Mouse (Mus musculus) 3T3-L1 (cell line): ENCODE results near the gene Cacna1s.

Experiments used
- DNase-seq: peaks from one replicate; pipeline ENCODE4 v3.0.0-alpha.2; 2015; ENCODE audit warnings: low read depth, low spot score

Gene Cacna1s

GRCm38 (mm10) chr1:136052547-136052946 is at the start of gene Cacna1s:
Gene Cacna1s (plus strand): TSS chr1:136052750.
- no peak for DNase-seq

- DNase-seq: no peak
Observed at GRCm38 (mm10) chr1:136006292-136006748, 46.2 kb upstream of the Cacna1s start, which contains the start of gene Igfn1. Gene Igfn1 (minus strand): TSS chr1:136006342.

- DNase-seq: peak; percentile 77
Observed at GRCm38 (mm10) chr1:136007211-136008158, 45.1 kb upstream of the Cacna1s start, which contains the start of gene Tmem9. Gene Tmem9 (plus strand): TSS chr1:136008150.

- no peak for DNase-seq
Observed at GRCm38 (mm10) chr1:136008159-136008533, 44.4 kb upstream of the Cacna1s start.

- peak; percentile 56 for DNase-seq
Observed at GRCm38 (mm10) chr1:136010247-136010646, 42.3 kb upstream of the Cacna1s start.

- peak; percentile 11 for DNase-seq
Observed at GRCm38 (mm10) chr1:136013513-136013912, 39.0 kb upstream of the Cacna1s start.

- no peak for DNase-seq
Observed at GRCm38 (mm10) chr1:136014796-136015502, 37.6 kb upstream of the Cacna1s start.

GRCm38 (mm10) chr1:136017307-136017706 is 35.2 kb upstream of the Cacna1s start:
- peak; percentile 53 for DNase-seq

GRCm38 (mm10) chr1:136017907-136018313 is 34.6 kb upstream of the Cacna1s start:
- DNase-seq: peak; percentile 98

GRCm38 (mm10) chr1:136018390-136019189 is 34.0 kb upstream of the Cacna1s start:
- DNase-seq: peak; percentile 14

- DNase-seq: no peak
Observed at GRCm38 (mm10) chr1:136030201-136030600, 22.3 kb upstream of the Cacna1s start.

- no peak for DNase-seq
Observed at GRCm38 (mm10) chr1:136031697-136032096, 20.9 kb upstream of the Cacna1s start.

GRCm38 (mm10) chr1:136032961-136033360 is 19.6 kb upstream of the Cacna1s start:
- DNase-seq: no peak

- DNase-seq: no peak
Observed at GRCm38 (mm10) chr1:136038746-136039538, 13.6 kb upstream of the Cacna1s start.

- DNase-seq: no peak
Observed at GRCm38 (mm10) chr1:136040452-136040851, 12.1 kb upstream of the Cacna1s start.

- no peak for DNase-seq
Observed at GRCm38 (mm10) chr1:136040874-136041273, 11.7 kb upstream of the Cacna1s start.

GRCm38 (mm10) chr1:136045774-136046173 is 6.8 kb upstream of the Cacna1s start:
- DNase-seq: peak; percentile 69

- DNase-seq: peak; percentile 56
Observed at GRCm38 (mm10) chr1:136047432-136047831, 5.1 kb upstream of the Cacna1s start.

- no peak for DNase-seq
Observed at GRCm38 (mm10) chr1:136047894-136048293, 4.7 kb upstream of the Cacna1s start.

GRCm38 (mm10) chr1:136050312-136051012 is 2.1 kb upstream of the Cacna1s start, which contains the start of gene Ascl5:
Gene Ascl5 (plus strand): TSS chr1:136050804.
- DNase-seq: peak; percentile 6
